Mouse (Mus musculus) colon, adult 2 months (tissue): ENCODE data around the gene Gm36028. TPM values are rescaled to one million over a fixed set of nuclear protein-coding genes. Genes with fewer than 3 reads are reported as not detected.

ENCODE experiments used
- polyA plus RNA-seq: library from polyadenylated mRNA; depleted of rRNA; stranded (reverse); fragments of >200 nt; gene quantifications from 2 replicates; pipeline ENCODE4 v1.2.3, GENCODE M21; 2012; rRNA removed

Gm36028 gene
- not detected in 2 replicates for polyA plus RNA-seq

DNA sequence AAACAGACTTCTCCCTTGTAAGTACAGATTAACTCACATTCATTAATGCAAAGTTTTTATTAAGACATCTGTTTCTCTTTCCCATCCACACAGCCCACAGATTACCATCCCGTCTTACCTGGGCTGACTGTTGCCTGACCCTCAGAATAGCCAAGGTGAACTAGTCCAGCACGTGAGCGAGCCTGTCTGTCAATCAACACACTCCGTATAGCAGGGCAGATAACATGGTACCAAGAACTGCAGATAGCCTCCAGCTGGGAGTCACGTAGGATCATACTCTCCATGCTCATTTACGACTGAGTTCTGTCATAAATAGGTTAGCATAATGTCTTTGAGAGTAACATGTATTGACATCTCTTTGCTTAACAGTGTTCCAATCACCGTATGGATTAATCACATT is at the start of gene Gm36028:
Gene Gm36028, minus strand, starts transcription at position 118 of the 400 bp plus-strand sequence.

GRCm38 (mm10) chr16:37867791-37868505 is 7.0 kb upstream of the Gm36028 start, which contains the start of gene Lrrc58:
Gene Lrrc58 (plus strand): TSS chr16:37868389.

Other genes starting within 250 kb of the Gm36028 start
- 71.7 and 101 TPM in 2 replicates for gene Ndufb4, start 206.7 kb downstream of the Gm36028 start, polyA plus RNA-seq
- 28.4 and 29.4 TPM in 2 replicates for gene Fstl1, start 84.3 kb downstream of the Gm36028 start, polyA plus RNA-seq
- 8.3 and 9.4 TPM in 2 replicates for gene Lrrc58, start 7.2 kb upstream of the Gm36028 start, polyA plus RNA-seq
- 0.03 and 0.08 TPM in 2 replicates for gene Gpr156, start 55.4 kb upstream of the Gm36028 start, polyA plus RNA-seq
- 9.9 and 13.2 TPM in 2 replicates for gene Gsk3b, start 227.9 kb upstream of the Gm36028 start, polyA plus RNA-seq